Mouse (Mus musculus) ES-Bruce4 (cell line): ENCODE measurements around the gene Olfr829. TPM values are rescaled to one million over a fixed set of nuclear protein-coding genes. Genes with fewer than 3 reads are reported as not detected.
A peak's percentile ranks its signal among the peaks of the same experiment; 100 is the strongest.
"Not testable (repeated sequence)": the region's sequence is repeated elsewhere in the genome, so short reads cannot be mapped to it uniquely, and the experiment has no call there.

Experiments
- H3K27ac ChIP-seq: 2 replicates; pipeline ENCODE4 v1.5.1; 2012; ENCODE audit warnings: low read length, inconsistent platforms; ENCODE audit not compliant: insufficient read depth
- H3K27me3 ChIP-seq: 2 replicates; pipeline ENCODE4 v1.6.1; 2012; ENCODE audit warnings: mild to moderate bottlenecking, low read length, inconsistent platforms; ENCODE audit not compliant: control insufficient read depth, poor library complexity, insufficient read depth, severe bottlenecking
- H3K36me3 ChIP-seq: 2 replicates; pipeline ENCODE4 v1.6.1; 2012; ENCODE audit warnings: inconsistent platforms, mild to moderate bottlenecking, low read length, moderate library complexity; ENCODE audit not compliant: control insufficient read depth, poor library complexity, insufficient read depth, severe bottlenecking
- H3K4me1 ChIP-seq: one replicate; pipeline ENCODE4 v1.8.1; 2011; ENCODE audit warnings: low read length; ENCODE audit not compliant: control insufficient read depth, insufficient read depth
- H3K4me3 ChIP-seq: 2 replicates; pipeline ENCODE4 v1.5.1; 2011; ENCODE audit warnings: low read depth, mild to moderate bottlenecking, low read length
- H3K9ac ChIP-seq: 2 replicates; pipeline ENCODE4 v1.6.1; 2012; ENCODE audit warnings: low read depth, mild to moderate bottlenecking, inconsistent platforms; ENCODE audit not compliant: poor library complexity, severe bottlenecking
- H3K9me3 ChIP-seq: replicated peaks from 2 replicates; pipeline ENCODE4 v1.6.1; 2012; ENCODE audit warnings: mild to moderate bottlenecking, low read length, inconsistent platforms; ENCODE audit not compliant: control insufficient read depth, poor library complexity, insufficient read depth, severe bottlenecking
- CTCF ChIP-seq: IDR thresholded peaks from one replicate; pipeline ENCODE4 v1.8.1; 2011; ENCODE audit warnings: low read depth, low read length
- EP300 ChIP-seq: IDR thresholded peaks from 2 replicates; pipeline ENCODE4 v1.6.1; 2011; ENCODE audit warnings: low read depth, low read length; ENCODE audit not compliant: insufficient read depth
- POLR2A ChIP-seq: IDR thresholded peaks from one replicate; pipeline ENCODE4 v1.8.1; 2011; ENCODE audit warnings: low read length; ENCODE audit not compliant: insufficient read depth
- polyA plus RNA-seq: library from polyadenylated mRNA; stranded (reverse); fragments of >200 nt; gene quantifications from 2 replicates; pipeline ENCODE4 v1.2.4, GENCODE M21; 2011; ENCODE audit warnings: low read depth; ENCODE audit not compliant: missing spikeins, insufficient read depth, insufficient read length

Gene Olfr829
- polyA plus RNA-seq = not detected in 2 replicates

DNA sequence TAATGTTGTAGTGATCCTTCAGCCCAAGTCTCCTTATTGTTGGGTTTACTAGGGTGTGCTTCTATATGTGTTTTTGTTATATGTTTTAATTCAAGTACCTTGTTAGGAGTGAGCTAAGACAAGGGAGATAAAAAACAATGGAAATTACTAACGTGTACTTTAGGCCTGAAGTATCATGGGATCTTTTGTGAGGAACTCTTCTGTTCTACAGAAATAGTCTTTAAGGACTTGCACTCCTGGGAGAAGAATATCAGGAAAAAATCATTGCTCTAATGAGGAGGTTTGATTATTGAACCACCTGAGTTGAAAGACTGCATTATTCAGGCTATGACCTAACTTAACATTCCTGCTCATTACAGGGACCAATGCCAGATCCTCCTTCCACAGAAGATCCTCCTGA lies at the start of gene Olfr829:
Gene Olfr829 (plus strand): TSS at position 301 of the 400 bp plus-strand sequence.
- no peaks in the 10 kb centered on the region for H3K9me3 ChIP-seq
- H3K27me3 ChIP-seq = no peaks in the 10 kb centered on the region
- no peak within 1 kb of the TSS for H3K27ac ChIP-seq
- H3K36me3 ChIP-seq = no peaks in the 10 kb centered on the region
- TF ChIP-seq EP300 = no peak
- no peak for TF ChIP-seq POLR2A
- TF ChIP-seq CTCF = no peak
- H3K4me3 ChIP-seq = no peak within 1 kb of the TSS
- H3K4me1 ChIP-seq = no peaks in the 10 kb centered on the region
- H3K9ac ChIP-seq = no peak within 1 kb of the TSS

DNA sequence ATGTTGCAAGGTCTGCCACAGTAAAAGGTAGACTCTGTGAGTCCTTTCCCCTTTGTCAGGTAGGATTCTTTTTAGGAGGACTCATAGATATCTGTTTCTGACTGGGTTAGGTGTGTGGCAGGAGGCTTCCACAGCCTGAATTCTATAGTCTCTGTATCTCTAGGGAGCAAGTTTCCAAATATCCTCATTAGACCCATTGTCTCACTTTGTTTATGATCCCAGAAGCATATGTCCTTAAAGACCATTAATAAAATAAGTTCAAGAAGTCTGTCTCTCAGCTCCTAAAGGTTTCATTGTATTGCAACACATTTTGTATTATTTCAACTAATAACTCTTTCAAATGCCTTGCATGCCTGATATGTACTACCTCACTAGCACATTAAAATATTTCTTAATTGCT lies 35.3 kb upstream of the Olfr829 start, which contains the start of gene Olfr828:
Gene Olfr828 (minus strand): TSS at position 101 of the 400 bp plus-strand sequence.
- Histone ChIP-seq H3K4me1 (no peaks in the 10 kb centered on the region), H3K4me3 (no peak within 1 kb of the TSS), H3K36me3 (no peaks in the 10 kb centered on the region), H3K27me3 (no peaks in the 10 kb centered on the region), H3K9me3 (no peaks in the 10 kb centered on the region), H3K27ac (no peak within 1 kb of the TSS), H3K9ac (no peak within 1 kb of the TSS)
- TF ChIP-seq EP300 (no peak), POLR2A (no peak), CTCF (no peak)

DNA sequence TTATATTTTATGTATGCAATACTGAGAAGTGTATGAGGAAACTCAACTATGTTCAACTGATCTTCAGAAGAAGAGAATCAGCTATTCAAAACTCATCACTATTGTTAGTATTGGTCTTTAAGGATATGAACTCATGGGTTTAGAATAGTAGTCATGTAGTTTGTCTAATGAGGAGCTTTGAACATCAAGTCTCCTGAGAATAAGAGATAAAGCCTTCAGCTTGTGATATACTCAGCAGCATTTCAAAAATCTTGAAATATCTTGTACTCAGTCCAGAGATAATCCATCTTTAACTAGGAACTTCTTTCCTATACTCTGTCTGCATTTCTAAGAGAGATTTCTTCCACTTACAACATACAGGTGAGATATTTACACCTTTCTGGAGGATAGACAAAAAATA lies 19.7 kb downstream of the Olfr829 start, which contains the start of gene Olfr830:
Gene Olfr830 (plus strand): TSS at position 301 of the 400 bp plus-strand sequence.
- no peaks in the 10 kb centered on the region for H3K36me3 ChIP-seq
- H3K27ac ChIP-seq = no peak within 1 kb of the TSS
- no peak within 1 kb of the TSS for H3K9ac ChIP-seq
- no peaks in the 10 kb centered on the region for H3K9me3 ChIP-seq
- no peak for TF ChIP-seq CTCF
- no peak for TF ChIP-seq POLR2A
- no peak for TF ChIP-seq EP300
- H3K27me3 ChIP-seq = no peaks in the 10 kb centered on the region
- H3K4me3 ChIP-seq = no peak within 1 kb of the TSS
- H3K4me1 ChIP-seq = no peaks in the 10 kb centered on the region

DNA sequence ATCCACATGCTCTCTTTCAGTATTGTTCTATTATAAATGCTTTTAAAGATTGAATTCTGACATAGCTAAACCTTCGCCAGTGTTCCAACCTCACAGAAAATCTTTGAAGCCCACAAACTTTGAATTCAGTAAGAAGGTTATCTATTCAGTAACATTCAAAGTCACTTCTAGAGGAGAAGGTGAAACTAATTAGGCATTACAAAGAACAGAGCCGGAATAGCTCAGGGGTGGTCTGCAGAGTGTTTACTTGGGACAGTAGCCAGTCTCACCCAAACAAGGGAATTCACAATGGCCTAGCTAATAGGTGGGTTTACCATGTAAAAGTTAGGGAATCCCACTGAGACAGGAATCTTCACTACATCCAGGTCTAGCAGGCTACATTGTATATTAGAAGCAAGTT lies 53.0 kb downstream of the Olfr829 start:
- Histone ChIP-seq H3K27ac (0 out of 2 replicates have a peak overlapping the region, but pooled peaks have one; percentile 59), H3K9me3 (peaks cover 10% of the 10 kb centered on the region)
- H3K27me3 ChIP-seq, H3K4me3 ChIP-seq, H3K36me3 ChIP-seq, H3K9ac ChIP-seq, H3K4me1 ChIP-seq: not testable (repeated sequence)

Other genes with a start within 250 kb of the Olfr829 start
- 0.03 and 0.15 TPM in 2 replicates for gene Muc16, start 180.4 kb upstream of the Olfr829 start, polyA plus RNA-seq
- gene Olfr24, start 90.9 kb upstream of the Olfr829 start, polyA plus RNA-seq = not detected in 2 replicates
- not detected in 2 replicates for gene Olfr828, start 35.4 kb upstream of the Olfr829 start, polyA plus RNA-seq
- gene Olfr830, start 19.8 kb downstream of the Olfr829 start, polyA plus RNA-seq = not detected in 2 replicates
- not detected in 2 replicates for gene Olfr832, start 82.2 kb downstream of the Olfr829 start, polyA plus RNA-seq
- not detected in 2 replicates for gene Olfr834, start 133.1 kb downstream of the Olfr829 start, polyA plus RNA-seq
- gene Olfr835, start 177.8 kb downstream of the Olfr829 start, polyA plus RNA-seq = not detected in 2 replicates